Mouse (Mus musculus) liver, adult (tissue): ENCODE measurements around the gene H2-D1.

Experiments
- GATA4 ChIP-seq: IDR thresholded peaks from 2 replicates; pipeline ENCODE4 v1.6.1; 2014; ENCODE audit warnings: mild to moderate bottlenecking, low read length; ENCODE audit not compliant: insufficient replicate concordance

Gene H2-D1

GRCm38 (mm10) chr17:35263523-35263883 lies 973 bp downstream of the H2-D1 start:
- no peak for TF ChIP-seq GATA4

GRCm38 (mm10) chr17:35267399-35268086 lies 5.0 kb downstream of the H2-D1 start:
- no peak for TF ChIP-seq GATA4

- no peak for TF ChIP-seq GATA4
Observed at GRCm38 (mm10) chr17:35269653-35270347, 7.3 kb downstream of the H2-D1 start.

- TF ChIP-seq GATA4: no peak
Observed at GRCm38 (mm10) chr17:35272249-35272648, 9.7 kb downstream of the H2-D1 start.

- no peak for TF ChIP-seq GATA4
Observed at GRCm38 (mm10) chr17:35274770-35275169, 12.2 kb downstream of the H2-D1 start.

GRCm38 (mm10) chr17:35276304-35276864 lies 13.9 kb downstream of the H2-D1 start:
- TF ChIP-seq GATA4: no peak

- TF ChIP-seq GATA4: no peak
Observed at GRCm38 (mm10) chr17:35278049-35278448, 15.5 kb downstream of the H2-D1 start.

GRCm38 (mm10) chr17:35278957-35279688 lies 16.6 kb downstream of the H2-D1 start:
- no peak for TF ChIP-seq GATA4

GRCm38 (mm10) chr17:35280276-35280675 lies 17.7 kb downstream of the H2-D1 start:
- no peak for TF ChIP-seq GATA4

GRCm38 (mm10) chr17:35285431-35285830 lies 22.9 kb downstream of the H2-D1 start:
- TF ChIP-seq GATA4: no peak

GRCm38 (mm10) chr17:35301645-35302258 lies 39.2 kb downstream of the H2-D1 start:
- TF ChIP-seq GATA4: no peak

GRCm38 (mm10) chr17:35303271-35303670 lies 40.7 kb downstream of the H2-D1 start:
- TF ChIP-seq GATA4: no peak

GRCm38 (mm10) chr17:35303756-35304350 lies 41.3 kb downstream of the H2-D1 start:
- no peak for TF ChIP-seq GATA4

GRCm38 (mm10) chr17:35304478-35304877 lies 41.9 kb downstream of the H2-D1 start:
- no peak for TF ChIP-seq GATA4
